Mouse (Mus musculus) forebrain, embryonic 16.5 days (tissue): Measurements from ENCODE around the gene Bcl11a. TPM values are rescaled to one million over a fixed set of nuclear protein-coding genes. Genes with fewer than 3 reads are reported as not detected.

Source experiments
- ATAC-seq: fragments of 200-750 bp; cut with Nextera tagmentation; 2 replicates; pipeline ENCODE4 v1.8.0; 2017; ENCODE audit warnings: mild to moderate bottlenecking, moderate library complexity
- H3K27ac ChIP-seq: fragments of 300-500 bp; sonication (generic); 2 replicates; pipeline ENCODE4 v1.5.1; 2014; ENCODE audit warnings: low read length, control low read depth
- H3K27me3 ChIP-seq: fragments of 300-500 bp; sonication (generic); replicated peaks from 2 replicates; pipeline ENCODE4 v1.6.1; 2014; ENCODE audit warnings: low read length; ENCODE audit not compliant: control insufficient read depth, insufficient read depth
- H3K36me3 ChIP-seq: fragments of 300-500 bp; sonication (generic); 2 replicates; pipeline ENCODE4 v1.6.1; 2014; ENCODE audit not compliant: control insufficient read depth, insufficient read depth
- H3K4me1 ChIP-seq: fragments of 300-500 bp; sonication (generic); replicated peaks from 2 replicates; pipeline ENCODE4 v1.6.1; 2014; ENCODE audit warnings: low read length; ENCODE audit not compliant: control insufficient read depth, insufficient read depth
- H3K4me2 ChIP-seq: fragments of 300-500 bp; sonication (generic); 2 replicates; pipeline ENCODE4 v1.6.1; 2014; ENCODE audit warnings: mild to moderate bottlenecking, low read length, control low read depth
- H3K4me3 ChIP-seq: fragments of 300-500 bp; sonication (generic); replicated peaks from 2 replicates; pipeline ENCODE4 v1.5.1; 2014; ENCODE audit warnings: mild to moderate bottlenecking, low read length, control low read depth
- H3K9ac ChIP-seq: fragments of 300-500 bp; sonication (generic); replicated peaks from 2 replicates; pipeline ENCODE4 v1.6.1; 2014; ENCODE audit warnings: low read depth, low read length, control low read depth
- H3K9me3 ChIP-seq: fragments of 300-500 bp; sonication (generic); 2 replicates; pipeline ENCODE4 v1.6.1; 2016; ENCODE audit warnings: low read length; ENCODE audit not compliant: control insufficient read depth
- WGBS: fragments of 180-500 bp; shearing (Covaris S2); extraction: QIAGEN DNeasy Blood & Tissue Kit; methylation state at CpG from one replicate; pipeline ENCODE4 v1.1.7; 2014; 5-methylcytosine and 5-hydroxymethylcytosine counted together
- polyA plus RNA-seq: library from polyadenylated mRNA; unstranded; fragments of >200 nt; fragmentation: Nextera tagmentation; extraction: Ambion mirVana; gene quantifications from 2 replicates; pipeline ENCODE4 v1.2.1, GENCODE M21; 2015

Gene Bcl11a
- polyA plus RNA-seq, 1 experiment from 2014 or later: 236 TPM

DNA sequence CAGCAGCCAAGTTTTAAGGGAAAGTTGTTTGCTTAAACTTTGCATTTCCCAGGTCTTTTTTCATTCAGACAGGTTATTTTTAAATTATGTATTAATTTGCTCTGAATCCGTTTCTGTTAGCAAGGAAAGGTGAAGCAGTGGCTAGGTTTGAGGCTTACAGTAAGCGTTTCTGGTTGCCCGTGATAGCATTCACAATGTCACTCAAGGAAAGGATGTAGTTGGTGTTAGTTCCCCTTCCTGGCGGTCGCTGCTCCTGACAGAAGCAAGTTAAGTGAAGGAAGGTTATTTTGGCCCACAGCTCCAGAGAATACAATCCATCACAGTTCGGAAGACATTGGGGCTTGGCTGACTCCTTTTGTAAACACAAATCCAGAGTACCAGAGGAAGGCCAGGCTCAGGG, 61.6 kb downstream of the Bcl11a start:
- no peak for ATAC-seq
- H3K27ac ChIP-seq: no peak overlapping the region
- H3K4me2 ChIP-seq: no peak overlapping the region
- no peak overlapping the region for H3K4me3 ChIP-seq
- no peak overlapping the region for H3K9ac ChIP-seq
- no peaks in the 10 kb centered on the region for H3K36me3 ChIP-seq
- H3K27me3 ChIP-seq: no peaks in the 10 kb centered on the region
- H3K9me3 ChIP-seq: no peaks in the 10 kb centered on the region
- 96% methylated on average over 6 of the region's 6 CpGs for WGBS
- H3K4me1 ChIP-seq: peaks cover 28% of the 10 kb centered on the region

DNA sequence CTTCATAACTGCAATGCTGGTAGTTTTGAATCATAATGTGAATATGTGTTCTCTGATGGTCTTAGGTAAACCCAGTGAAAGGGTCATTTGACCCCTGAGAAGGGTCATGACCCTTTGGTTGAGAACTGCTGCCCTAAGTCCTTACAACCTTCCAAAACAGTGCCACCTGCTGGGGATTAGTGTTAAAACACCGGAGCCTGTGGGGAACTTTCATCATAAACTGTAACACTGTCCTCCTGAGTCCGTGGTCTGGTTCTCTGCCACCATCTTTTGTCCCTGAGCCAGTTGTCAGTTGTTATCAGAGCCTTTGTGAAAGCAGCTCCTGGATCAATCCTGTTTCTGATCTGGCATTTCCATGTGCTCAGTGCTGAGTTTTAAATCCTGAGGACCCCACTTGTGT, 62.1 kb downstream of the Bcl11a start:
- Histone ChIP-seq H3K4me3 (no peak overlapping the region), H3K27ac (no peak overlapping the region), H3K9ac (no peak overlapping the region), H3K9me3 (no peaks in the 10 kb centered on the region), H3K27me3 (no peaks in the 10 kb centered on the region), H3K4me1 (peaks cover 33% of the 10 kb centered on the region), H3K36me3 (no peaks in the 10 kb centered on the region), H3K4me2 (no peak overlapping the region)
- no peak for ATAC-seq
- WGBS: 93% methylated on average over 2 of the region's 2 CpGs

- no peaks in the 10 kb centered on the region for H3K36me3 ChIP-seq
- H3K4me1 ChIP-seq: peaks cover 32% of the 10 kb centered on the region
- no peaks in the 10 kb centered on the region for H3K9me3 ChIP-seq
- 95% methylated on average over 2 of the region's 2 CpGs for WGBS
- H3K9ac ChIP-seq: no peak overlapping the region
- ATAC-seq: no peak
- no peak overlapping the region for H3K4me2 ChIP-seq
- H3K27me3 ChIP-seq: no peaks in the 10 kb centered on the region
- no peak overlapping the region for H3K4me3 ChIP-seq
- no peak overlapping the region for H3K27ac ChIP-seq
These were observed 63.1 kb downstream of the Bcl11a start for GRCm38 (mm10) chr11:24140948-24141347.

DNA sequence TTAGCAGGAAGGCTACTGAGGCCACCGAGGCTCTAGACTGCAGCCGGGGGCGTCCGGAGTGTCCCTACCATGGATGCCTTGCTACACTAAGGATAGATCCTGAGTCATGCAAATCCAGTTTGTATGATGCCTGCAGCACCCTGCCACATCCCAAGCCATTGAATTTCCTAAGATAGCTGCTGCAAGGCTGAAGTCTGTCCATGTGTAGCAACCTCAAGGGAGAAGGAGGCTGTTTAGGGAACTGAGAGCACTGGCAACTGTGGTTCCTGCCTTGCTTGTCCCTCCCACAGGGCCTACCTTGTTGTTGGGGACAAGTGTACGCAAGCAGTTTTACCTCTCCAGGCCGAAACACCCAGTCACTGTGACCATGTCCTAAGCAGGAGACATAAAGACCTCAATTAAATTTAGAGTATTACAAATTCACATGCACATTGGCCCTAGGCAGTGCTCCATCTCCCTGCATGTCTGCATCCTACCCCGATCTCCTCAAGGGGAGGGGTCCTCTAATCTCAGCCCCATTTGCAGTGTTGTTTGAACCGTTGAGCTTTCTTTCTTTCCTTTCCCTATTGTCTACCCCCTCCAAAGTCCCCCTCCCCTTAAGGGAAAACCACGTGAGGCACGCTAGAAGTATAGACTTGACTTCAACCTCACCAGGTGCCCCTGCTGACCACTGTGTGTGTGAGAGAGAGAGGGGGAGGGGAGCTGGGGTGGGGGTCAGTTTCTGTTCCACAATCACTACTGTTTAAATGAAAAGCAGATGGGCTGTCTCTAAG, 63.8 kb downstream of the Bcl11a start:
- Histone ChIP-seq H3K27me3 (no peaks in the 10 kb centered on the region), H3K9ac (no peak overlapping the region), H3K4me3 (no peak overlapping the region), H3K4me1 (peaks cover 32% of the 10 kb centered on the region), H3K27ac (peak overlapping the region; percentile 20; the same call in 1 of the 2 replicates), H3K4me2 (no peak overlapping the region), H3K9me3 (no peaks in the 10 kb centered on the region), H3K36me3 (peaks cover 2% of the 10 kb centered on the region; the same call in 1 of the 2 replicates)
- WGBS: 62% methylated on average over 10 of the region's 10 CpGs
- no peak for ATAC-seq

DNA sequence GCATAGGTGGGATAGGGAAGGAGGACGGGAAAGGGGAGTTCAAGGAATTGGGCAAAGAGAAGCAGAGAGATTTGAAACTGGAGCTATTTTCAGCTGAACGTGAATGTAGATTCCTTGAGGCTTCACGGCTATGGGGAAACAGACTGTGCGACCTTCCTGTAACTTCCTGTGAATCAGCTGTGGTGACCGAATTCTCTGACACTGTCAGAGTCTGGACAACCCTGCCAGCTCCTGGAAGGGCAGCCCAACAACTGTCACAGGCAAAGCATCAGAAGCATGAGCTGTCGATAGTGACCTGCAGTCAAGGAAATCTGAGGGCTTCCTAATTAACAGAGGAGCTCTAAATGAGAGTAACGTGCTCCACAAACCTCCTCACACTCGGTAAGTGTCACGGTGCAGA, 64.5 kb downstream of the Bcl11a start:
- WGBS: 51% methylated on average over 9 of the region's 9 CpGs
- Histone ChIP-seq H3K27me3 (no peaks in the 10 kb centered on the region), H3K9me3 (no peaks in the 10 kb centered on the region), H3K4me2 (no peak overlapping the region), H3K4me1 (peaks cover 32% of the 10 kb centered on the region), H3K27ac (peak overlapping the region; percentile 20; the same call in 1 of the 2 replicates), H3K9ac (no peak overlapping the region), H3K4me3 (no peak overlapping the region), H3K36me3 (peaks cover 2% of the 10 kb centered on the region; the same call in 1 of the 2 replicates)
- ATAC-seq: no peak

DNA sequence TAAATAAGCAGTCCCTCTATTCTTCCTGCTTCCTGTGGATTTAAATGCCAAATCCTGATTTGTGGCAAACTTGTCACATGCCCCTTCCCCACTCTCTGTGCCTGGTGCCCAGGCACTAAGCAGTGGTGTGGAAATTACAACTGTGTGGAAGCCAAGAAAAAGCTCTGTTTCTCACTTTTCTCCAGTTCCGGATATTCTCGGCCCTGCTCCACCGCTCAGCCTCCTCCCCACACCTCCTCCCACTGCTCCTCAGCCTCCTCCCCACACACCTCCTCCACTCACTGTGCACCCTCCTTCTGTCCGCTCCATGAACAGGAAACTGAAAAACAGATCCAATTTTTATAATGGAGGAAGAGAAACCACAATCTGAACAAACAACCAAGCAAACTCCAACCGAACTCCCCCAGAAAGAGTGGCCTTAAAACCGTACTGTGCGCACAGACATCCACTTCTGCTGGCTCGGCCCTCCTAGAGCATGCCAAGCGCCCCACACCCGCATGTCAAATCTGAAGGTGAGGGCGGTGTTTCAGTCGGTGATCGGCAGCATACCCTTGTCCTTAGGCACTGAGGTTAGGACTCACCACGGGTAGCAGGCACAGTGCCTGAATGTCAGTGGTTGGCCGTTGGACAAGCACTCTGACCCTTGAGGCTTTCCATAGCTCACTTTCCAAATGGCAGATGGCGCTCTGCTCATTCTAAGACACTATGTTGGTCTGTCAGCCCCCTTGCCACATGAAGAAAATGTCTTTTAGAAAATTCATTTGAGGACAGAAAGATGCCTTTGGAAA, 66.5 kb downstream of the Bcl11a start:
- Histone ChIP-seq H3K4me1 (peaks cover 32% of the 10 kb centered on the region), H3K9ac (no peak overlapping the region), H3K4me2 (no peak overlapping the region), H3K4me3 (no peak overlapping the region), H3K36me3 (peaks cover 2% of the 10 kb centered on the region; the same call in 1 of the 2 replicates), H3K27me3 (no peaks in the 10 kb centered on the region), H3K9me3 (no peaks in the 10 kb centered on the region), H3K27ac (peak overlapping the region; percentile 9; the same call in 1 of the 2 replicates)
- 76% methylated on average over 16 of the region's 16 CpGs for WGBS
- peak; percentile 43 for ATAC-seq

GRCm38 (mm10) chr11:24146034-24146433, 68.2 kb downstream of the Bcl11a start:
- H3K36me3 ChIP-seq: peaks cover 2% of the 10 kb centered on the region; the same call in 1 of the 2 replicates
- H3K4me3 ChIP-seq: no peak overlapping the region
- no peaks in the 10 kb centered on the region for H3K27me3 ChIP-seq
- ATAC-seq: no peak
- WGBS: 93% methylated on average over 4 of the region's 4 CpGs
- no peak overlapping the region for H3K27ac ChIP-seq
- peaks cover 41% of the 10 kb centered on the region for H3K4me1 ChIP-seq
- no peak overlapping the region for H3K9ac ChIP-seq
- no peaks in the 10 kb centered on the region for H3K9me3 ChIP-seq
- H3K4me2 ChIP-seq: no peak overlapping the region

DNA sequence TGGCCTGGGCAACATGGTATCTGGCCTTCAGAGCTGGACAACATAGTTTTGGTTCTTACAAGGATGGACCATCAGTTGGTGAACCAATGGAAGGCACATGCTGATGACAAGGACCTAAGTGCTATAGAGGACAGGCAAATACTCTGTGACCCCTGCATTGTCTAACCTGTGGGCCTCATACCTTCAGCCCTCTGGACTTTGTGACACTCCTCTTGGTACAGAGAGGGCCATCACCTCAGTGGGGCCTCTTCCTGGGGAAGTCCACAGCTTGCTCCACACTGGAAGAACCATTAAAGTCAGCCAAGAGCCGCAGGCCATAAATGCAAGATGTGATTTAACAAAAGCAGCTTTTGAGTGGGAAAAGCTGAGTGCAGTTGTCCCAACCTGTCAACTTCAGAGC, 68.6 kb downstream of the Bcl11a start:
- Histone ChIP-seq H3K4me2 (no peak overlapping the region), H3K27me3 (no peaks in the 10 kb centered on the region), H3K36me3 (peaks cover 2% of the 10 kb centered on the region; the same call in 1 of the 2 replicates), H3K9ac (no peak overlapping the region), H3K4me1 (peaks cover 40% of the 10 kb centered on the region), H3K9me3 (no peaks in the 10 kb centered on the region), H3K27ac (no peak overlapping the region), H3K4me3 (no peak overlapping the region)
- 87% methylated on average over 1 of the region's 1 CpGs for WGBS
- ATAC-seq: no peak

DNA sequence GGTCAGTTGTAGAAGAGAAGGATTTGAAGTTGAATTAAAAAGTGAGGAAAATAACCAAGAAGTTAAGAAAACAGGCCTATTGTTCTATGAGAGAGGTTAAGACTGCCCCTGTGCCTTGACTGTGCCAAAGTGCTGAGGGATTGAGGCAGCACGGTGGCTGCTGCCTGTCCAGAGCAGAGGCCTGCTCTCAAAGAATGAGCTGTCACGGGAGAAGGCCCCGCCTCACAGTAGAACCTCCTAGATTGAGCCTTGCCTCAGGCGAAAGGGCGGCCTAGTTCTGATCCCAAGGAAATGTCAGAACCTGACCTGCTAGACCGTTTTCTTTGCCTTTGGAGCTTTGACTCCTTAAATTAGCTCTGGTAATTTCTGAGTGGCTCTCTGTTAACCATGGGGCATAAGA, 69.8 kb downstream of the Bcl11a start:
- Histone ChIP-seq H3K9me3 (no peaks in the 10 kb centered on the region), H3K9ac (no peak overlapping the region), H3K27me3 (no peaks in the 10 kb centered on the region), H3K27ac (no peak overlapping the region), H3K4me3 (no peak overlapping the region), H3K36me3 (peaks cover 2% of the 10 kb centered on the region; the same call in 1 of the 2 replicates), H3K4me2 (no peak overlapping the region), H3K4me1 (peaks cover 42% of the 10 kb centered on the region)
- 83% methylated on average over 6 of the region's 6 CpGs for WGBS
- ATAC-seq: no peak
